Mouse (Mus musculus) R1 (cell line): ENCODE data around the gene Gm7945.
A peak's percentile ranks its signal among the peaks of the same experiment; 100 is the strongest.
"Not testable (repeated sequence)": the region's sequence is repeated elsewhere in the genome, so short reads cannot be mapped to it uniquely, and the experiment has no call there.

Source experiments
- DNase-seq: peaks from one replicate; pipeline ENCODE4 v3.0.0-alpha.2; 2018; ENCODE audit warnings: low read depth, low spot score

Gene Gm7945

DNA sequence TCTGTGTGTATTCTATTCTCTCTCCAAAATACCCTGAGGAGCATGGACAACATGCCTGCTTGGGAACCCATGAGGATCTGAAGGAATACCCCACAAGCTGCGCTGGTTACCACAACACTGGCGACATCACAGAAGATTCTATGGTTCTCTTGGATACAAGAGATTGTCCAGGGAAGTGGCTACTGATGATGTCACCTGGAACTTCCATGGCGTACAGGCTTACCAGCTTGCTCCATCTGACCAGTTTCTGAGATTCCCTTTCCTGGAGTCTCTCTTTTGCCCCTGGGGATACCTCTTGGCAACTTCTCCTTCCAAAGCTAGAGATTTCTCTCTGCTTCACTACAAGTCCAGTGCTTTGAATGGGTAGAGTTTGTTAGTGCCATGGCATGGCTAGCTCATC, at the start of gene Gm7945:
Gene Gm7945 (minus strand): TSS at position 101 of the 400 bp plus-strand sequence.
- not testable (repeated sequence) for DNase-seq

DNA sequence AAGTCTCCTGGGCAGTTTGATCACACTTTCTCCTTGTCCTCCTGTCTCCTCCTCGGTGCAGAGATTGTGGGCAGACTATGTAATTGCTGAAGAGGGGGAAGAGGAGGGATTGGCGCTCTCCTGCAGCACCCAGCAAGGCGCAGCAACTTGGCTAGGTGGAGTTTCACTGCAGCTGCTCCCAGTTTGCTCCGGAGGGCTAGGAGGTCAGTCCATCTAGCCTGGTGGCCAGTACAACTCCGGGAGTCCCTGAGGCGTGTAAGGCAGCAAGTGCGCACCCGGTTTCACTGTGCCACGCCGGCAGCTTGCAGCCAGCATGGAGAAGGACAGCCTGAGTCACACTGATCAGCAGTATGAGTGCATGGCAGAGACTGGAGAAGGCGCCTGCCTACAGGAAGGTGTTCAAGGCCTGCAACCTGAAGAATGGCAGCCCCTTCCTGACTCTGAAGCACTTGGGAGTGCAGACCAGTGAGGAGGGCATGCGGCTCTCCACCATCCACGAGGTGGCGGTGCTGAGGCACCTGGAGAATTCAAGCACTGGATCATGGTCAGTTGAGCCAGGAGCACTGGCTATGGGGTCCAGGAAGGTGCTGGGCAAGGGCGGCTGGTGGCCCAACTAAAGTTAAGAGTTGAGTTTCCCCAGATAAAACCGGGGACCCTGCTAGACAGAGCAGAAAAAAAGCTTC, 39.4 kb upstream of the Gm7945 start:
- DNase-seq, result peak; percentile 53

DNA sequence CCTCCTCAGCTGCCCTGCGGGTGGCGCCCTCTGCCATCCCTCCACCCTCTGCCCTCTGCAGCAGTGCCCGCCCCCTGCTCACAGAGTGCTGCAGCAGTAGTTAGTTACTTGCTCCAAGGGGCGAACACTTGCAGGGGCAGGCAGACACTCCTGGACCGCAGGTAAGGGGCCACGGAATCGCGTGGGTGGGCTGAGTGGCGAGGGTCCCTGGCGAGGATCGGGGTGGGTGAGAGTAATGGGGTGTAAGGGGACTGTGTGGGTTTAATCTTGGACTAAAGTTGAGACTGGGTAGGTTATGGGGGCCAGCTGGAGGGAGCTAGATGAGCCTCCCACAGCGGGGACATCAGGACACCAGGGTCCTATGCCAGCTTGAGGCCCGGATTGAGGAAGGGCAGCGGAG, 38.5 kb upstream of the Gm7945 start:
- peak; percentile 0 for DNase-seq

DNA sequence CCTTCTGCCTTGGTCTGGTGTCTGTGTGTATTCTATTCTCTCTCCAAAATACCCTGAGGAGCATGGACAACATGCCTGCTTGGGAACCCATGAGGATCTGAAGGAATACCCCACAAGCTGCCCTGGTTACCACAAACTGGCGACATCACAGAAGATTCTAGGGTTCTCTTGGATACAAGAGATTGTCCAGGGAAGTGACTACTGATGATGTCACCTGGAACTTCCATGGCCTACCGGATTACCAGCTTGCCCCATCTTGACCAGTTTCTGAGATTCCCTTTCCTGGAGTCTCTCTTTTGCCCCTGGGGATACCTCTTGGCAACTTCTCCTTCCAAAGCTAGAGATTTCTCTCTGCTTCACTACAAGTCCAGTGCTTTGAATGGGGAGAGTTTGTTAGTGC, 22.0 kb upstream of the Gm7945 start, which contains the start of gene Gm6482:
Gene Gm6482 (minus strand): TSS at position 101 of the 400 bp plus-strand sequence.
- DNase-seq, result not testable (repeated sequence)

DNA sequence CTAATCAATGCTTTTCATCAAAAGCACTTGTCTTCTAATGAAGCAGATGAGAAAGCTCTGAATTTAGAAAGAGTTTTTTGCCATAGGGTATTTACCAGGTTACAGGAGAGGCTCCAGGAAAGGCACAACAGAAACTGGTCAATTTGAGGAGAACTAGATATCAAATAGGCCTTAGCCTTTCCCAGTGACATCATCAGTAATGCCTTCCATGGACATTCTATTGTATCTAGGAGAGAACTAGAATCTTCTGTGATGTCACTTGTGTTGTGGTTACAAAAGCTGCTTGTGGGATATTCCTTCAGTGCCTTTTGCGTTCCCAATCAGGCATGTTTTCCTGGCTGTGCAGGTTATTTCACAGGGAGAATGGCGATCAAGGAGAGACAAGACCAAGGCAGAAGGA, 37.9 kb downstream of the Gm7945 start, which contains the start of gene Gm5798:
Gene Gm5798 (plus strand): TSS at position 301 of the 400 bp plus-strand sequence.
- not testable (repeated sequence) for DNase-seq
